In genomic region chr11:40850652-40851092, GRCm38 (mm10) we compare ENCODE assay signal across 10 mouse cellular contexts.
DNase-seq lines count a peak whose midpoint lies in the region; ATAC-seq and TF ChIP-seq lines count a peak whose summit lies in the region.
"Had no signal": no experiment of that assay in that cellular context is flagged by ENCODE, and none has a peak within 500 bp of the region (broad histone marks: within the 10 kb centered on the region; RNA-seq: fewer than 3 reads in every experiment).

No protein-coding gene starts in this region.

- no peak; the same call in 1 of the 2 replicates for ATAC-seq in frontal cortex, adult (ENCODE audit: low TSS enrichment)

- DNase-seq in gastrocnemius, adult 18-20 months (ENCODE audit: low spot score) = peak; percentile 18
- no peak for DNase-seq in gastrocnemius, adult 8-10 months (ENCODE audit: low spot score in 2 of 2)
- DNase-seq in embryo, embryonic 11 days = peak; percentile 10
- DNase-seq in heart, postnatal 10 days = peak; percentile 68 to 69
- peak; percentile 8 for DNase-seq in lung, postnatal 14 days
- DNase-seq in left cerebral cortex, adult 11 months (ENCODE audit: low spot score) = no peak
- no peak for DNase-seq in left cerebral cortex, adult 2 months (ENCODE audit: extremely low spot score in 1 of 2, low spot score in 2 of 2)
- DNase-seq: cerebellum, adult 8-10 months had no signal

- H3K4me3 ChIP-seq in left cerebral cortex, adult 2 months = no peak overlapping the region
- H3K4me3 ChIP-seq: limb, embryonic 15.5 days had no signal

- intact Hi-C loops in heart, postnatal 10 days (cut with DNase I) = no loop called here
- intact Hi-C loops in left cerebral cortex, adult 2 months (cut with DNase I) = no loop called here

- no peak for TF ChIP-seq CTCF in left cerebral cortex, adult 2 months (IDR thresholded peaks at IDR 0.05)

- no peak overlapping the region for H3K27ac ChIP-seq in left cerebral cortex, adult 2 months
- H3K27ac ChIP-seq: limb, embryonic 15.5 days had no signal

Comparison
In these comparisons a context has a peak if more than half of its experiments do, and no peak if none do; other contexts are left out.
1. DNase-seq: peak in gastrocnemius, adult 18-20 months (single experiment), embryo, embryonic 11 days (single experiment), heart, postnatal 10 days (2 of 2) and lung, postnatal 14 days (single experiment); none in gastrocnemius, adult 8-10 months (0 of 2), left cerebral cortex, adult 11 months (single experiment) and left cerebral cortex, adult 2 months (0 of 2).